Mouse (Mus musculus) retina, postnatal 7 days (tissue): ENCODE results near the gene Sox5.

ENCODE experiments used
- DNase-seq: peaks from one replicate; pipeline ENCODE4 v3.0.0-alpha.2; 2012; ENCODE audit warnings: low read depth, low spot score

Sox5 gene

DNA sequence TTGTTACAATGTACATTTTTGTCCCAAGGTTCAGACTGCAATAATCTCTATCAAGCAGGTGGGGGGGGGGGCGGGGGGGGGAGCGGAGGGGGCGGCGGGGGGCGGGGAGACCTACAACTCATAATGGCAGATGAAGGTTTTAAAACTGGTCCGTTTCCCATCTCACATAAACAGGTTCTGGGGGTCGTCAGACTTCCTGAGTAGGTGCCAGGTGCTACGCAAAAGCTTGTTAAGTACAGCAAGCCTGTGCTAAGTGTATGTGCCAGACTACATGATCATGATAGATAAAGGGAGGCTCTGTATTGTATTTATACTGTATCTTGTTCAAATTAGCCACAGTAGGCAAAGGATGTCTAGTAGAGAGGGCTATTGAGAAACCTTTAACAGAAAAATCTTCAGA lies 498.6 kb downstream of the Sox5 start:
- no peak for DNase-seq

DNA sequence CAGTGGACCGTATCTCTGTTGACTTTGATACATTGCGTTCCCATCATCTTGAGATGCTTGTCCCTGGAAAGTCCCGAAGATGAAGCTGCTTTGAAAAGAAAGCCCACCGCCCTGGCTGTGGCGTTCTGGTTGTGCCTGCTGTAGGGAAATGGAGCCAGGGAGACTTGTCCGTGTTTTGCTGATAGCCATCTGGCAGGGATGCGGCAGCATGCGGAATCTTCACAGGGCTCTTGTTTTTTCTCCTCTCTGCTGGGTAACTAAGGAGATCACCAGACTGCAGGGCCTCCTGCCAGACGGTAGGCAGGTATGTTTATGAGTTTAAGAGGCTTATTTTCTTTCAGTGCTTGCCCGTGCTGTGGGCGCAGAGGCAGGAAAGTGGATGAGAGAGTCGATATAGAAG lies 499.0 kb downstream of the Sox5 start:
- no peak for DNase-seq

DNA sequence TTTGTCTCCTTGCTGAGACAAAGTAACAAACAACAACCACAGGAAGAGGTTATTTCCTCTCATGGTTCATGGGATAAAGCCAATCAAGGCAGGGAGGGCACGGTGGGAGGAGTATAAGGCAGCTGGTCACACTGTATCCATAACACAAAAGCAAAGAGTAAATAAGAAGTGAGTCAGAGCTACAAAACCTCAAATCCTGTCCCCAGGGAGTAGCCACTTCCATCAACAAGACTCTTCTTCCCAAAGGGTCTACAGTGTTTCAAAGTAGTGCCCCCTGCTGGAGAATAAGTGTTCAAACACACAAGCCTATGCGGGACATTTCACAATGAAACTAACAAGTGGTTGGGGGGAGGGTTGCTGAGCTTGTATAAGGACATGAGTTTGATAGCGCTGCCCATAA lies 500.1 kb downstream of the Sox5 start:
- no peak for DNase-seq

DNA sequence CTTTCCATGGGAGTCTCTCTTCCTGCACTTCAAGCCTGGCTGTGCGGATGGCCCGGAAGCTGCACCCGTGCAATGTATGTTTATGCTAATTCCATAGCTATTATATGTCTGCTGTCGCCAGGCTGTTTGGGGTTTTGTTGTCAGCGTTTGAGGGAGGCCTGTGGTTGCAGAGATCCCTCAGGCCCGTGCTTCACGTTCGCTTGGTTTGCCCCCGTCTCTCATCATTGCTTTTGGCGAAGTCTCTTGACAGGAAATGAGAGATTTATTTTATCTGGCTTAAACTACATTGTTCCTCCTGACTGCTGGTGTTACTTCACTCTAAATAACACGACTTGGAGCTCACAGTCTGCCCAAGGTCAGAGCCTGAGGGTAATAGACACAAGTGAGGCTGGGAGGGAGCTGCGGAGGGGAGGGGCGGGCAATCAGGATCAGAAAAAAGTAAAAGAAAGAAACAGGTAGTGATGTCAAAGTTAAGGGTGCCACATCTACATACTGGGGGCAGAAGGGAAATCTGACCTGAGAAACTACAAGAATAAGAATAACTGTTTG lies 503.2 kb downstream of the Sox5 start:
- no peak for DNase-seq

DNA sequence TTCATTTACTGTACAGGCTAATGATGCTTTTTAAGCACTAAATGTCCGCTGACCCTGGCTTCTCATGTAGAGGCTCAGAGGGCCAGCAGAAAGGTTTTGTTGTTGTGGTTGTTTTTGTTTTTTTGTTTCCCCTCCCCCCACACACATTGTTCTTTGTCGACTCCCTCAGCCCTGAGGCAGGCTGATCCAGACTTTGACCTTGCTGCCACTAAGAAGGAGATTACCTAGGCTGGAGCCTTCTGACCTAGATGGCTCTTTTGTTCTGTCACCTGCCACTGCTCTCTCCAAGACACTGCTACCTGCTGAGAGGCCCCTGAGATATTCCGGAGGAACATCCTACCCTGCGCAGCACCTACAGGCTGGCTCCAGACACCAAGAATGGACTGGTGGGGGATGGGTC lies 508.4 kb downstream of the Sox5 start:
- DNase-seq = peak; percentile 16

DNA sequence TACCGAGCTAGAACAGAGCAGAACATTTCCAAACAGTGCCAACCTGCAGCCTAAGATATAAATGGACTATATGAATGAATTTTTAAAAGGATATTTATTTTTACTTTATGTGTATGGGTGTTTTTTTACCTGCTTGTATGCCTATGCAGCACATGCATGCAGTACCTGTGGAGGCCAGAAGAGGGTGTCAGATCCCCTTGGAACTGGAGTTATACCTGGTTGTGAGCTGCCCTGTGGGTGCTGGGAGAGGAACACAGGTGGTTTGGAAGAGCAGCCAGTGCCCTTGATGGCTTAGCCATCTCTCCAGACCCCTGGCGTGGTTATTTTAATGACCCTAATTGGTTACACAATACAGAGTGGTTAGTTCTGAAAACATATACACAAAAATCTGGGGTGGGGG lies 510.5 kb downstream of the Sox5 start:
- no peak for DNase-seq

DNA sequence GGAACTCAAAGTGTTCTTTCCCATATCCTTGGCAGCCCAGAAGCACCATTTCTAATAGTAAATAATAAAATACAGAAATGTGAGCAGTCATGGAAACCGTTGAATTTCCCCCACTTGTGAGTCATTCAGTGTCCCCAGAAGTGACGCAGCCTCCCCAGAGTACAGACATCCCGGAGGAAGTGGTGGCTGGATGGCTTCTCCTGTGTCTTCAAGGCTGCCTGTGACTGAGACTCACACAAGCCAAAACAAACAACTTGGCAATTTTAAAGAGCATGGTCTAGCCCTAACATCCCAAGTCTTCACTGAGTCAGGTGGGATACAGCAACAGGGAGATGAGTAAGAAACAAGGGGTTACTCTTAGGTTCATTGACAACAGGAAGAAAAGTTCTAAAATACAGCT lies 511.5 kb downstream of the Sox5 start:
- no peak for DNase-seq

DNA sequence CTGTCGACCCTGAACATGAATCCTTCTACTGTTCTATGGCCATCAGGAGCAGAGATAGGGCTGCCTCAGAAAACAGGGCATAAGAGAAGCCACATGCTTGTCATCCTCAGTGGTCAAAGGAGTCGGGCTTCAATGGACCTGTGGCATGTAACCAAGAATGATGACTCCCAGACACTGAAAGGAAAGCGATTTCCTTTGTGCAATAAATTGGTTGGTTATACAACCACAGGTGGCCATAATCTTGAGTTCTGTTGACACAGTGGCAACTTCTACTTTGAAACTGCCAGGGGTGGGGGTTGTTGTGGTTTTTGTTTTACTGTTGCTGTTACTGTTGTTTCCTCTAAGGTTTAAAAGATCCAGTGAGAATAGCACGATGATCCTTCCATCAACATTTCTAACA lies 512.1 kb downstream of the Sox5 start:
- no peak for DNase-seq

DNA sequence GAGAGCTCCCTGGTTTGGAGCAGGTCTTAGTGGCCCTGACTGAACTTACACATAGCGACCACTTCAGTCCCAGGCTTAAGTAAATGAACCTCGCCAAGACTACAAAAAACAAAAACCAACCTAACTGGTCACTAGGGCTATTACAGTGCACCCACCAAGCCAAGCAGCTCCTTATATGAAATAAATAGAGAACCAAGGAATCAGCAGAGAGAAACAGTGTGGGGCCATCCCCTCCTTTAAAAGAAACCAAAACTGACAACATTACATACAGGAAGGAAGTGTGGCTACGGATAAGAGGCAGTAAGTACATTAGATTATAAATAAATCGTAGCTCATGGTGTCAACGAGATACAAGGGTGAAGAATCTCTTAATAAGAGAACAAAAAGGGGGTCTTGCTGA lies 516.0 kb downstream of the Sox5 start:
- no peak for DNase-seq

DNA sequence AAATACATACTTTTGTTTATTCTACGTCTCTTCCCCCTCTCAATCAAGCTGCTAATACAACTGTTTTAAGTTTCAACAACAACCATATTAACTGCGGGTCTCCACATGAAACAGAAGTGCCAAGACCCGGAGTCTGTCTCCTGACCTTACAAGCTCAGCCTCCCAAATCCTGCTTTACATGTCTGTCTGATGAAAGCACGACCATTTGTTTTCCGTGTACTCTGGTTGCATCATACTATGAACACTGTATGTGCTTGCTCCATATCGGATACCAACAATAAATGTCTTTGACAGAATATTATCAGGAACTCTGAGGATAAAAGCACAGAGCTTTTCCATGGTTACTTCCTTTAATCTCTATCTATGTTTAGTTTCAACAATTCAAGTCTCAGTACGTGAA lies 516.8 kb downstream of the Sox5 start:
- no peak for DNase-seq

DNA sequence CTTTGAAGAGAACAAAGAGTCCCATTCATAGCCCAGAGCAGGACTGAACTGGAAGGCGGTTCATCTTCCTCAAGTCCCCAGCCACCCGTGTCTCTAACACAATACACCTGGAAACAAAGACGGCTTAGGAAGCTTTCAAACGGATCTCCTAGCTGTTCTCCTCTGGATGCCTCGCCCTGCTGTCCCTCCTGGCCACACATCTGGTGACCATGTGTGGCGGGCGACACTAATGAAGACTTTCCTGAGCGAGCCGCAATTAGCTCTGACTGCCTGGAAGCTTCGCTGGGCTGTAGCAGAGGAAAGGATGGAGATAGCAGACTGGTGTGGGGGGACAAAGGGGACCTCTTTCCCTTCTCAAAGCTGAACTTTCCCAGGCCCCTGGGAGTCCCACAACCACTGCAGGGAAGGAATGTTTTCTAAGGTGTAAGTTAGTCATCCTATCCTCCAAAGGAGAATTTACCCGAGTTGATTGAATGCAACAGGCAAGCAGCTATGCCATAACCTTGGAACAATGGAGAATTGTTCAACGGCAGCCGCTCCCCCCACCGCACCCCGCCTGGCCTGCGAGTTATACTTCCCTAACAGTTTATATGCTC lies 517.4 kb downstream of the Sox5 start:
- no peak for DNase-seq

DNA sequence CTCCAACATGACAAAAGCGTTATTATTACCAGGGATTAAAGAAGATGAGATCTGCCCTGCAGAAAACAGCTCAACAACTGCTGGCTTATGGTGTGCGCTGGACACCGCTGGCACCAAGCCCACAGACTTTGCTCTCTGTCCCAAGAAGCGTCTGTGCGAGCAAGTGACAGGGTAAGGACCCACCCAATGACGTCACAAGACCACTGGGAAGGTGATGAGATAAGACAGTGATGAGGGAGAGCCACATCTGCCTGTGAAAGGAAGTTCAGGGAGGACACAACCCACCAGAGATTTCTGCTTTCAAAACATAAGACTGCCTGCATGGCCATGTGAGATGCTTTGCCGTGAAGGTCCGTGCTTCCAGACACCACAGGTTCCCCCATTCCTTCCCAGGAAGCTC lies 525.3 kb downstream of the Sox5 start:
- no peak for DNase-seq

DNA sequence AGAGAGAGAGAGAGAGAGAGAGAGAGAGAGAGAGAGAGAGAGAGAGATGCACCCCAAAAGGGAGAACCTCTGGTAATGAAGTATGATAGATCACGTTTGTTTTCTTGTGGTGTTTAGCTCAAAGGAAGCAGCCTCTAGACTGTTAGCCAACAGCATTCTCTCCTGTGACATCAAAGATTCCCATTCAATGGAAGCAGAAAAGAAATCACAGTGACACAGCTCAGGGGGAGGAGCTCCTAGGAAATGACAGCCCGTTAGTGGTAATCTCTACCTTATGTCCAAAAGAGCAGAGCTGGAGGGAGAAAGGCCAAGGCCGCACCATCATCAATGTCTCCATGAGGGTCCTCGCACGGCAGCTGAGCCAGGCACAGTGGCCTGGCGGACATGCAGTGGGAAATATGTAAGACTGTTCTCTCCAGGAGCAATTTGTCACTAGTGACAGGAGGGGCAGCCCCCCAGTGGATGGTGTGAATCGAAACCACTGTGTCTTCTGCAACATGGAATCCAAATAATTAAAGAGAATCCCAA lies 529.5 kb downstream of the Sox5 start:
- no peak for DNase-seq

DNA sequence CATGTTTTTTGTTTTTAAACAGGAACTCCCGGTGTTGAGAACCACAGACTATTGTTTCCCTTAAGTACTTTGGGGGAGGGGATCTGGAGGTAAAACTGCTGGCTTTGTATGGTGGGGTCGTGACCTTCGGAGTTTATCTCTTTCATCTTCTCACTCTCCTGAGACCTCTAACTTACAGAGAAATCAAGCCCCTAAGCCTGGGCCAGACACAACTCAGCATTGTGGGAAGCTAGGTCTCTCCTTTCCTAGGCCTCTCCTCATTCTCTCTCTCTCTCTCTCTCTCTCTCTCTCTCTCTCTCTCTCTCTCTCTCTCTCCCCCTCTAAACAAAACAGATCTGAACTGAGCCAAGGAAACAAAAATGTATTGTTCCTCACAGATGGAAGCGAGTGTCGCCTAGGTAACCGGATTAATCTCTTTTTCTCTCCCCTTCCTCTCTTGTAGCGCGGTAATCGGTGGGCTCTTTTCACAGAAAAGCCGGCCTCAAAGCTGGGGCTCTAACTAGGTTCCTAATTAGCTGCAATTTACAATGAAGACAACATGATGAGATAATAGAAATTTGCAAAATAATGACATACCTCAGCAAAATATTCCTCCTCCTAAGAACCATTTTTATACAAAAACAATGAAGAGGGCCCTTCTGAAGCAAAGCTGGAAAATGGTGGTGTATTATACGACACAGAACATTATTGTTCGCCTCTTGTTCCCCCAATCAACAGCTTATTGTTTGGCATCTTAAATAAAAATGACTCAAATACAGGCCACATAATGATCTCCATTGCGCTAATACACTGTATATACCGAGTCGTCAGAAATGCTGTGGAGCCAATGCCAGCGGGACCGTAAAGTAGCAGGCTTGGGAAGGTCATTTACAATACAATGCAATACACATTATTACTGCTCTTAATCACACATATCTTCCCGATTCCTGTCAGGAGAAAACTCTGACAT lies 530.3 kb downstream of the Sox5 start:
- no peak for DNase-seq

DNA sequence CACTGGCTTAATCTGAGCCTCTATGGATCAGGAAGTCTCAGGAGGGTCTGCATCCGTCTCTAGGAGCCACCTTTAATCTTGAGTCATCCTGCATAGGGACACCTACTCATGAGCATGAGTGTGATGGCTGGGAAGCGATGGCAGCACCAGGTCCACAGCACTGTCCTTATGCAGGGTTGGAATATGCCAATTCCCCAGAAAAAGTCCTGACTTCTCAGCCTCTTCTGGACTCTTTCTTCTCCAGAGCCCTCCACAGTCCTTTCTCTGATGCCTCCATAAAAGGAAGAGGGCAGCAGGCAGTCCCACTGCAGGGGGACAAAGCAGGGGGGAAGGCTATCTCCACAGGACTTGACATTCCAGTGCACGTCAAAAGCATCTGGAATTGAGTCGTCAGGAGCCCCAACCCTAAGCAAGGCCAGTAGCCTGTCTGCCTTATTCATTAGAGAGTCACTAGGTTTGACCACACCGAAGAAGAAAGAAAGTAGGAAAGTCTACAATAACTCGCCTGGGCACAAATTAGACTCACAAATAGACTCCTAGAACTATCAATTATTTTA lies 531.1 kb downstream of the Sox5 start:
- DNase-seq = no peak

DNA sequence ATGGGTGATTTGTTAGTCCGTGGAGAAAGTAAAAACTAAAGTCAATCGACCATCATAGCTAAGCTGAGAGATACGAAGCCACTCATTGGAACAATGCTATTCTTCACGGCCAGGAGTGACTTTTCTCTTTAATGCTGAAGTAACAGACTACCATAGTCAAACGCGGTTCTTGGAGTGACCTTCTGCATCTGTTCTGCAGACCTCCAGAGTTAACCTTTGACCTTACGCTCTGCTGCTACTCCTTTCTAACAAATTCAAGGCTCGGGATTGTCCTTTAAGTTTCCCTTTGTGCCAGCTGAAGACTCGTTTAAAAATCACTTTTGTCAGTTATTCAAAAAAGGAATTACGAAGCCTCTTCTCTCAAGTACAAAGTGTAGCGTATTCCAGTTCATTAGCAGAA lies 545.2 kb downstream of the Sox5 start:
- no peak for DNase-seq

DNA sequence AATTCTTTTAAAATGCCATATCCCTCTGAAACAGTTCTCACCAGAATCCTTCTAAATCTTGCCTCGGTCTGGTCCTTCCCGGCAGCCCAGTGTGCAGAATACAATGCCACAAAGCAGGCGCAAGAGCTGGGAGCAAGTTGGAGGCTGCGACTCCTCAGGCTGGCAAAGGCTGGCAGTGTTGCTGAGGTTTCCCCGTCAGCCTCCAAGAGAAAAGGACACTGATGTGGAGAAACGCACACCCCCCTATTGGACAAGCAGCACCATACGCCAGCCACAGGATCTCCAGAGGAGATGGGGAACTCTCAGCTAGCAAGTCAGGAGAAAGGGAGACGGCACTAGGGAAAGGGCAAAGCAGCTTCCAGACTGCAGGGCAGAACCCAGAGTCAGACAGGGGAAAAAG lies 577.8 kb downstream of the Sox5 start:
- no peak for DNase-seq

DNA sequence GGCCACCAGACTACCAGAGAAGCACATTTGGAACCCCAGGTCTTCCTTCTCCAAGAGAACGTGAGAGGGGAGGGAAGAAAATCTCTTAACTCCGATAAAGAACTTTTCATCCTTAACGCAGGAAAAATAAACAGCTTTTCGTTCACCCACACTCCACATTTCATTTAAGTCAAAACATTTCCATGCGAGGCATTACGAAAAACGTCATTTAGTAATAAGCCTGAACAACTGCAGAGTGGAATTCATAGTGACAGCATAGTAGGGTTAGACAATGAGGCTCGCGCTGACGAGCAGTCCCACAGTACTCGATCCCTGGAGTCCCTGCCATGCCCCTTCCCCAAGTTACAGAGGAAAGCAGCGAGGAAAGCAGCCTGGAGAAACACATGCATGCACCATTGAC lies 578.8 kb downstream of the Sox5 start:
- DNase-seq = no peak

DNA sequence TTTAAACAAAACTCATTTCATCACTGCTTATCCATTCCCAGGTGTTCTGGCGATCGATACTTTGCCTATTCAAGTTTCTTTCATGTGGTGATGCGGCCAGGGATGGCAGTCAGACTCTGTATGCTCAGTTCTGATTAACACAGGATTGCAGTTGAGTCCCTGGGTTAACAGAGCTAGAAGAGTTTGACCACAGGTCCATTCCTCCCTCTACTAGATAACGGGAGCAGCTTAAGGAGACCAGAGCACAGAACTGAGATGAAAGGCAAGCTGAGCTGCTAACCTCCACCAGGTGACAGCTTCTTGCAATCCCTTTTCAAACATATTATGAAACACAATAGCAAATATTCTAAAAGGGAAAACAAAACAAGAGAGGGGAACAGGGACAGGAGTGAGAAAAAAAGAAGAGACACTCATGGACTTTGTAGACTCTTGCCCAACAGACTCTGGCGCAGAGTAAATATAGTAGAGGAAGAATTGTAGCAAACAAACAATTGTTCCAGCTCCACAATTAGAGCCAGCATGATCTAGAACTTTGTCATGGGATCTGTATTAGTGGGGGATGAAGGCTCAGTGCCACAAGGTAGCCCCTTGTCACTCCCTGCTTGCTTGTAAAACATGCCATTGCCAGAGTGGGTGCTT lies 580.3 kb downstream of the Sox5 start:
- no peak for DNase-seq

DNA sequence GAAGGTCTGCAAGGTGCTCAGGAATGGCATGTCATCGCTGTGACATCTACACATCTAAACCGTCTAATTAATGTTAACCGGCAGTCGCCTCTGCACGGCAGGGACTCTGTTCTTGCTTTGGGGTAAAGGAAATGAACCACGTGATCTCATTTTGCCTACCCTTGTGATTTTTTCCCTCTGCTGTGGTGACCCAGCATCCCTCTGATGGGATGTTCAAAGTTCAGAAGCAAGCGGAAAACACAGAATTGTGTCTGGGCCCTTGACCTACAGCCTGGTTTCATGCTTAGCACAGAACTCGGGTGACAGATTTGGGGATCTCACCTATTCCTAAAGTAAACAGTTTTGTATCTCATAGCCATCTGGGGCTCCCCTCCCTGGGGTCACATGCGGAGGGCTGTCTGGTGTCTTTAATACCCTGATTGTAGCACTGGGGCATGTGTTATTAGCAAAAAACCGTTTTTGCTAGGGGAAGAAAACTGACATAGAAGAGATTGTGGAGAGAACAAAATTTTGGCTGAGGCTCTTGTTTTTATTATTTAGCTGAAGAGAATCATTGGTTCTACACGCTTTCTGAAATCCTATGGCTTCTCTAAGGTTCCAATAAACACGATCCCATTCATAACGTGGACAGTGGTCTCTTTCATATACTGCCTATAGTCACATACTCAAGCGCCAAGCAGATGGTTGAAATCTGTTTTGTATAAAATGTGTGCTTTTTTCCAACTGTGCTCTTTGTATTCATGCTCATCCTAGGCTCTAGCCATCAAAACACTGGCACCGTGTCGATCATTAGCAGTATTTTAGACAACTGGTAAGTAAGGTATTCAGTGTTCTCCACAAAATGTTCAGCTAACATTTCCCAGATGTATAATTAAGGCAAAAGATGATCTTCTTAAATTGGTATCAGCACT lies 584.3 kb downstream of the Sox5 start:
- no peak for DNase-seq

DNA sequence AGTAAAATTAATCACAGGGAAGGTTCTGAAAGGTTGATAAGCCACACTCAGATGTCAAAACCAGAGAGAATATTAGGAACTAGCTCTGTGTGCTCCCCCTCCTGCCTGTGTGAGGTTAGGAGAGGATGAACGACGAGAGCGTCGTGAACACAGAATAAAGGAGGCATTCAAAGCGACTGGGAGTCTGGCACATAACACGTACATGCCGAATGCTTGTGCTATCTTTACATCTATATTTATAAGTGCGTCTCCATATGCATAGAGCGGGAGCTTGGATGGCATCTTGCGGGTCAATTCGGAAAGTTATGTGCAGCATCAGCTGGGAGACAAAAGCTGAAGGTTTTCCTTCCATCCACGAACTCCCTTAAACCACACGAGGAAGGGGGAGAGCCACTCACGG lies 585.8 kb downstream of the Sox5 start:
- no peak for DNase-seq
